ENCODE assay signal across 8 mouse cellular contexts in the genomic region with DNA sequence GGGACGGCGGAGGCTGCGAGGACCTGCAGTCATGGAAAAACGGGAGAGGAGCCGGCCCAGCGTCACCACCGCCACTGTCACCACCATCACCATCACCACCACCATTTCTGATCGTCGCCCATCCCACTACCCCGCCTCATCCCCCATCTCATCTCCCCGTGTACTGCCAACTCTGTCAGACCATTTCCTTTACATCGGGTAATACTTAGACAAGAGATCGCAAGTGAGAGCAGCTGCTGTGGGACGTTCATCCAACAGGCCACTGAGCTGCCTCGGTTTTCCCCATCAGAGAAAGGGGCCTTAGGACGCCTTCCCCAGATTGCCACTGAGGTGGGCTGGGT. TPM values are rescaled to one million over a fixed set of nuclear protein-coding genes. Genes with fewer than 3 reads are reported as not detected.
DNase-seq lines count a peak whose midpoint lies in the region; ATAC-seq and TF ChIP-seq lines count a peak whose summit lies in the region.

No protein-coding gene starts in this region.

- H3K36me3 ChIP-seq in lung, embryonic 16.5 days (ENCODE audit: control insufficient read depth, insufficient read depth, low read length), result no peaks in the 10 kb centered on the region
- H3K36me3 ChIP-seq in intestine, embryonic 16.5 days (ENCODE audit: control insufficient read depth, insufficient read depth, low read length), result no peaks in the 10 kb centered on the region
- H3K36me3 ChIP-seq in small intestine, adult 2 months (ENCODE audit: control insufficient read depth, insufficient read depth, low read length), result no peaks in the 10 kb centered on the region

- WGBS in lung, embryonic 16.5 days, result under 1% methylated on average over 16 of the region's 16 CpGs
- WGBS in intestine, embryonic 16.5 days, result 1% methylated on average over 16 of the region's 16 CpGs
- 3% methylated on average over 16 of the region's 16 CpGs for WGBS in small intestine, adult 2 months

- DNase-seq in lung, postnatal 36 days, result no peak
- no peak for DNase-seq in right cerebral cortex, postnatal 4 days
- DNase-seq in adrenal gland, postnatal 10 days, result no peak
- no peak for DNase-seq in spleen, postnatal 14 days (ENCODE audit: low spot score in 2 of 2)

- no peaks in the 10 kb centered on the region for H3K27me3 ChIP-seq in lung, embryonic 16.5 days (ENCODE audit: control insufficient read depth, insufficient read depth, low read depth, low read length)
- peaks cover 3% of the 10 kb centered on the region for H3K27me3 ChIP-seq in intestine, embryonic 16.5 days (replicated peaks; ENCODE audit: control insufficient read depth, insufficient read depth, low read length)
- peaks cover 15% of the 10 kb centered on the region for H3K27me3 ChIP-seq in small intestine, adult 2 months (ENCODE audit: control insufficient read depth, insufficient read depth, low read length)

- TF ChIP-seq CTCF in embryonic fibroblast, embryonic 13.5 days (IDR thresholded peaks at IDR 0.05; ENCODE audit: borderline replicate concordance, insufficient read depth, low read length), result no peak
- TF ChIP-seq CTCF in small intestine, adult 2 months (IDR thresholded peaks at IDR 0.05; ENCODE audit: extremely low read depth, insufficient read length, insufficient replicate concordance, low read depth, low read length), result no peak

- peak; percentile 29; the same call in 1 of the 2 replicates for ATAC-seq in lung, embryonic 16.5 days (ENCODE audit: low read depth)
- peak; percentile 46; the same call in 1 of the 2 replicates for ATAC-seq in intestine, embryonic 16.5 days

- H3K27ac ChIP-seq in lung, embryonic 16.5 days (ENCODE audit: low read length), result no peak overlapping the region
- H3K27ac ChIP-seq in embryonic fibroblast, embryonic 13.5 days (ENCODE audit: insufficient read depth, low read length), result no peak overlapping the region
- H3K27ac ChIP-seq in intestine, embryonic 16.5 days (ENCODE audit: low read length), result no peak overlapping the region
- H3K27ac ChIP-seq in small intestine, adult 2 months (ENCODE audit: insufficient read depth, low read depth, low read length), result no peak overlapping the region

- H3K4me3 ChIP-seq in lung, embryonic 16.5 days (ENCODE audit: low read length), result peak overlapping the region; percentile 73
- H3K4me3 ChIP-seq in embryonic fibroblast, embryonic 13.5 days (ENCODE audit: insufficient read depth, low read length), result peak overlapping the region; percentile 56
- peak overlapping the region; percentile 68 for H3K4me3 ChIP-seq in intestine, embryonic 16.5 days (ENCODE audit: low read length)
- H3K4me3 ChIP-seq in small intestine, adult 2 months (ENCODE audit: low read depth, low read length), result peak overlapping the region; percentile 45

- peaks cover 4% of the 10 kb centered on the region for H3K4me1 ChIP-seq in lung, embryonic 16.5 days (replicated peaks; ENCODE audit: control insufficient read depth, insufficient read depth, low read length)
- H3K4me1 ChIP-seq in embryonic fibroblast, embryonic 13.5 days (ENCODE audit: control insufficient read depth, insufficient read depth, low read length), result no peaks in the 10 kb centered on the region
- H3K4me1 ChIP-seq in intestine, embryonic 16.5 days (ENCODE audit: control insufficient read depth, insufficient read depth, low read length), result peaks cover 3% of the 10 kb centered on the region; the same call in 1 of the 2 replicates
- H3K4me1 ChIP-seq in small intestine, adult 2 months (ENCODE audit: control insufficient read depth, insufficient read depth, insufficient read length, low read length), result no peaks in the 10 kb centered on the region

- H3K9ac ChIP-seq in lung, embryonic 16.5 days (ENCODE audit: low read length), result peak overlapping the region; percentile 75
- H3K9ac ChIP-seq in intestine, embryonic 16.5 days (ENCODE audit: low read depth, low read length), result peak overlapping the region; percentile 76

- H3K4me2 ChIP-seq in lung, embryonic 16.5 days (ENCODE audit: low read depth, low read length), result peak overlapping the region; percentile 89
- H3K4me2 ChIP-seq in intestine, embryonic 16.5 days (ENCODE audit: low read depth, low read length), result peak overlapping the region; percentile 94

- TF ChIP-seq POLR2A in embryonic fibroblast, embryonic 13.5 days (IDR thresholded peaks at IDR 0.05; ENCODE audit: low read depth, low read length), result no peak
- TF ChIP-seq POLR2A in small intestine, adult 2 months (IDR thresholded peaks at IDR 0.05; ENCODE audit: low read depth, low read length), result no peak

- H3K9me3 ChIP-seq in lung, embryonic 16.5 days (ENCODE audit: control insufficient read depth, low read length), result no peaks in the 10 kb centered on the region
- H3K9me3 ChIP-seq in intestine, embryonic 16.5 days (ENCODE audit: control insufficient read depth, low read length), result no peaks in the 10 kb centered on the region

RNA-seq across cellular contexts. Expression of gene Gpr45, which starts 0.8 kb away (rescaled TPM):
- 2.6 and 2.9 TPM in 2 replicates for polyA plus RNA-seq in lung, embryonic 16.5 days (2015; fragmentation: Nextera tagmentation; extraction: Ambion mirVana)
- 1.8 and 2.0 TPM in 2 replicates for polyA plus RNA-seq in embryonic fibroblast, embryonic 13.5 days (2011; ENCODE audit: insufficient read length, low read depth, missing spikeins)
- 3.6 TPM in 2 replicates for polyA plus RNA-seq in intestine, embryonic 16.5 days (2015; fragmentation: Nextera tagmentation; extraction: Ambion mirVana)
- 0.09 and 0.48 TPM in 2 replicates for polyA plus RNA-seq in small intestine, adult 2 months (2012; rRNA removed)
- total RNA-seq in adrenal gland, postnatal 10 days (2021), result 1 to 10 TPM; 2.1 to 2.2 TPM
